Mouse (Mus musculus): ENCODE measurements around the gene Klf12.
A peak's percentile ranks its signal among the peaks of the same experiment; 100 is the strongest.

Gene Klf12

DNA sequence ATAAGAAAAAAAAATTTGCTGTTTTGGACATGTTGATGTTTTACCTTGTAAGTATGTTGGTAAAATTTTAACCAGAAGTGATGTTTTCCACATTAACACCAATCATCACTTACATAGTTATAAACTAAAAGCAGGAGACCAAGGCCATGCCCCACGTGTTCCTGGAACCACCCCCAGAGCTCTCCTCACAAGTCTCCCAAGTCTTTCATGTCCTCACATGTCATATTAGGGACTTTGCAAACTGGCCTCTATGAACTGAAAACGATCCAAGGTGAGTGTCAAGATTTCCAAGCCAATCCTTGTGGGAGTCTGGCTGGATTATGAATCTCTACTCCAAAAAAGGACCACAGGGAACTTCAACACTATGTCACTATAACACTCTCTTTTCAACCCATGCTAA, 231.6 kb downstream of the Klf12 start:
- no peak for DNase-seq (ENCODE audit: low read depth, low spot score)

DNA sequence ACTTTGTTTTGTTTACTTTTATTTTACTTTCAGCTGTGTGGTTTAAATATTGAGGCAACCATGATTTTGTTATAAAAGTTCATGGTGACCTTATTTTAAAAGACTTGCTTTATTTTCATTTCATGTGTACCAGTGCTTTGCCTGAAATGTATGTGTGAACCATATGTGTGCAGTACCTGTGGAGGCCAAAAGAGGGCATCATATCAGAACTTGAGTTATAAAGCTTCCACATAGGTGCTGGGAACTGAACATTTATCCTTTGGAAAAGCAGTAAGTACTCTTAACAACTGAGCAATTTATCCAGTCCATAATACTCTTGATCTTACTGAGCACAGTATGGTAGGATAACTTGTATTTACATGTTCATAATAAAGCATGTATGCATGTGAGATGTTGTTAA, 239.0 kb downstream of the Klf12 start:
- peak; percentile 39 for DNase-seq (ENCODE audit: low read depth, low spot score)

- DNase-seq (ENCODE audit: low read depth, low spot score), result no peak
These were observed 242.7 kb downstream of the Klf12 start for GRCm38 (mm10) chr14:100041823-100042222.

DNA sequence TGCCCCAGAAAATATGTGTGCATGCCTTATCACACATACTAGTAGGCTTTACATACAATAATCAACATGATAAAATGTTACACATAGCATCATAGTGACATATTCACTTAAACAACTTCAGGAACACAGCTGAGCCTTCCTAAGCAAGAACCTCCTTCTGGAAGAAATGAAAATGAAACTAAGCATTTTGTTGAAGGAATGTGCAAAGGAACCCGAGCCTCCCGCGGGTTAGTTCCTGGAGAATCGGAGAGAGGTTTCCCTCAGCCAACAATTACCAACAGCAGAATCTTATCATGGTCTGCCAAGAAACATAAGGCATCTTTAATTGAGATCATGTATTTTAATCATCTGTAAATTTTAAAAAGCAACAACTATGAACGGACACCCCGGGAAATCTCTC, 257.8 kb downstream of the Klf12 start:
- no peak for DNase-seq (ENCODE audit: low read depth, low spot score)

GRCm38 (mm10) chr14:100017219-100017618, 267.3 kb downstream of the Klf12 start:
- DNase-seq (ENCODE audit: low read depth, low spot score), result no peak

DNA sequence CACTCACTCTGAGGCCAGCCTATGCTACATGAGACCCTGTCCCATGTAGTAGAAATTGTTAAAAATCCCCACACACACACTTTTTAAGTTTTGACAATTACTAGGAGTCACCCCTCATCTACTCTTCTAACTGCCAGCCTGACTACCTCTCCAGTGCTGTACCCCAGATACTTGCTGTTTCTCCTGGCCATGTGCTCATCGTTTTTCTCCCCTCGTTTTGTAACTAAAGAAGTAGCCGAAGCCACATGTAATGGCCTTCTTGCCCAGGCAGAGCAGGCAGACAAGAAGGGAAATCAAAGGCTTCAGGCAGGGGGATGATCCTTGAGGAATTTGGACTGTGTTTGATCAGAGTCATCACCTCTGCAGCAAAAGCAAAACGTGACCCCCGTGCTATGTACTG, 274.0 kb downstream of the Klf12 start:
- DNase-seq (ENCODE audit: low read depth, low spot score), result no peak

DNA sequence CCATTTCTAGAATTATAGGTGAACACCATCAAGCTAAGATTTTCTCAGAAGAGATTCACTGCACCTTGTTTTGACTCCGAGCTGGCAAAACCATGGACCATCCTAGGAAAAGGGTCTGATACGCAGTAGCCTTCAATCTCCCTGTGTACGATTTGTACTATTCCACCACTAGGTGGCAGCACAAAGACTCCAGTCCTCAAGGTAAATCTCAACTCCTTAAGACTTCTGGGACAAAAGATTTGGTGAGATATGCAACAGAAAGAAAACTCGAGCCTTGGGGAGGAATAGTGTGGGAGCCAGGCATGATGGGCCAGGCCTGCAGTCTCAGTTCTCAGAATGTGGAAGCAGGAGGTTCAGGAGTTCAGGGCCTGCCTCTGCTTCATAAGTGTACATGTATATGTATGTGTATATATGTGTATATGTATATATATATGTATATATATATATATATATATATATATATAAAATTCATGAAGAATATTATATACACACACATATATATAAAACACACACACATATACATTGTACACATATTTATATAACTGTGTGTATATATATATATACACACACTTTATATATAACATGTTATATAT, 274.6 kb downstream of the Klf12 start:
- DNase-seq (ENCODE audit: low read depth, low spot score), result peak; percentile 86

- DNase-seq (ENCODE audit: low read depth, low spot score), result no peak
These were observed 301.0 kb downstream of the Klf12 start for GRCm38 (mm10) chr14:99983510-99983909.

DNA sequence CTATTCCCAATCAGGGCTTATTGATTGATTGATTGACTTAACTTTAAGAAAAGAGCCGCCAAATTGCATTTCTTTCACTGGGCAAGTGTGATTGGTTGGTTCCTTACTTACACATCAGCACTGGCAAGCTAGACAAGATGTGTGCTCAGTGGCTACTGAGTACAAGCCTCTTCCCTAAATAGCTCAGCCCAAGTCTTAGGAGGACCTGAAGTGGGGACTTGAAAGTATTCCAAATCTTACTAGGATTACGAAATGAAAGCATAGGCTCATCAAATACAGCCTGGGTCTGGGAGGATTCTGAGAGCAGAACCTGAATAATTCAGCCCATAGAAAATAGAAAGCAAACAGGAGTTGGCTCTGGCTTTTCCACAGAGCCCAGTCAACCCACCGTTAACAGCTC, 303.3 kb downstream of the Klf12 start:
- DNase-seq (ENCODE audit: low read depth, low spot score), result no peak

- no peak for DNase-seq (ENCODE audit: low read depth, low spot score)
These were observed 316.6 kb downstream of the Klf12 start for GRCm38 (mm10) chr14:99967920-99968319.

DNA sequence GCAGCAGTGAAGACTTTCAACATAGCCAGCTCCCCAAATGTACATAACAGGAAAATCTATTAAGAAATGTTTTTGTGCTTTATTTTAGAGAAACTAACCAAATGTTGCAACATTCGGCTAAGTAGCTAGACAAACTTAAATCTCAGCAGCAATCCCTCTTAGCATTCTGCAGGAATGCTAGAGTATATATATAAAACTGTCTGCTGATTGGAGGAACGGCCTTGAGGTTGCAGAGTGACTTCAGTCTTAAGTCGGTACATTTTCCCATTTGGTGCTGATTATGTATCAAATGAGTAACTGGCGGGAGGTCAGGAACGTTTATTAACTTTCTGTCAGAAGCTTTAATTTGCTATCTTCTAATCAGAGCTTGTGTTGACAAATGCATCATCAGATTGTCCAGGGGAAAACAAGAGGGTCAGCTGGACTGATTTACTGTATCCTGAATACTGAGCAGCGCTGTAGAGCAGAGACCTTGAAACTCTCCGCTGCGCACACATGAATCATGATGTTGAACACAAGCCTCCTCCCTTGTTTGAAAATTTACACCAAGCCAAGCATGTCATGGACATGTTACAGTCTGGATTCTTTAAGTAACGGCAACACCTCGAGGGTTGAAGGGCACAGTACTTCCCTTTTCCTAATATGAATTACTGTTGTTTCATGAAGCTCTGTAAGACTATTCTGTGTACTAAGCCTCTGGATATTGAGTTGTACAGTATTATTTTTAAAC, 323.8 kb downstream of the Klf12 start:
- no peak for DNase-seq (ENCODE audit: low read depth, low spot score)

DNA sequence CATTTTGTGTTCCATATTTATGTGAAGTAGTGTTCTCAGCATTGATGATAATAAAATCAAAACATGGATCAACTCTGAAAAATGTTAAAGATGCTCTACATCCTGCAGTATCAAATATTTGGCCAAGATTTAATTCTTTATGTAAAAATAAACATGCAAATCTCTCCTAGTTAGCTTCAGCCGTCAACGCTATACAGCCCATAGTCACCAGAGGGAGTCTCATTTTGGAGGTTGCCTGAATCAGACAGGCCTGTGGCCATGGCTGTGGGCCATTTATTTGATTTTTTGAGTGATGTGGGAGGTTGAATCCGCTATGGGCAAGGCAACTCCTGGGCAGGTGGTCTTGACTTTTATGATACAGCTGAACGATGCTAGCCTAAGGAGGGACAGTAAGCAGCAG, 329.3 kb downstream of the Klf12 start:
- no peak for DNase-seq (ENCODE audit: low read depth, low spot score)

DNA sequence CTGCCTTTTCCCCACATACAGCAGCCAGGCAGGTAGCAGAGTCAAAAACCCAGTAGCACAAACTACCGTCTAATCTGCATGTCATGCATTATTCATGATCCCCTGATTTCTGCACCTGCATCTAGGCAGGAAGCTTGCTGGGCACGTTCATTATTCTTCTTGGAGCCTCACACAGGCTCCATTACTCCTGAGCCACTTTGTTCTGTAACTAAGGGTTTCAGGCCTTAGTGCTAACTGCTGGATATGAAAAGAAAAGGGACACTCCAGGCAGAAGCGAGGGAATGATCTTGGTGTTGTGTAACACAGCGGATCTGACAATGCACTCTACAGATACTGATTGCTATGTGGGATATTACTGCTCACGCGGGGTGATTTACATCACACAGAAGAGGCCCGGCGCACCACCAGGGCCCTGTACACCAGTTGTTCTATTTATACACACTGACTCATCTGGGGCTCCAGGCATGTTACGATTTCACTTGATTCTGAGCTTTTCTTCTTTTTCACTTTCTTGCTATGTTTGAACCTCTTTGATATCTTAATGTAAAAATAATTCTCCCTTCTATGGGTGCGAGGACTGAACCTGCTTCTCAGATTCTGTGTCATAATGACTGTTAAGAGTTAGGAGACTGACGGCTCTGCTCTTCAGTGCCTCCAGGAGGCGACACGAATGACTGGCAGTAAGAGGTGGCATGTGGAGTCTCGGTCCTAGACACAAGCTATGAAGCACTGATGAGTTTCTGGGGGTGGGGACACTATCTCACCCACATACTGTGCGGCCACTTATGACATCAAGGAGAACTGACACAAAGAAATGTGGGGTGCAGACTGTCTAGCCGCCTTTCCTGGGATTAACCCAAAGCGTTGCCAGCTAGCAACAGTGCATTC, 340.0 kb downstream of the Klf12 start:
- DNase-seq (ENCODE audit: low read depth, low spot score), result peak; percentile 40

GRCm38 (mm10) chr14:99943156-99943555, 341.3 kb downstream of the Klf12 start:
- DNase-seq (ENCODE audit: low read depth, low spot score), result peak; percentile 35

- DNase-seq (ENCODE audit: low read depth, low spot score), result no peak
These were observed 351.0 kb downstream of the Klf12 start for GRCm38 (mm10) chr14:99933456-99933855.

DNA sequence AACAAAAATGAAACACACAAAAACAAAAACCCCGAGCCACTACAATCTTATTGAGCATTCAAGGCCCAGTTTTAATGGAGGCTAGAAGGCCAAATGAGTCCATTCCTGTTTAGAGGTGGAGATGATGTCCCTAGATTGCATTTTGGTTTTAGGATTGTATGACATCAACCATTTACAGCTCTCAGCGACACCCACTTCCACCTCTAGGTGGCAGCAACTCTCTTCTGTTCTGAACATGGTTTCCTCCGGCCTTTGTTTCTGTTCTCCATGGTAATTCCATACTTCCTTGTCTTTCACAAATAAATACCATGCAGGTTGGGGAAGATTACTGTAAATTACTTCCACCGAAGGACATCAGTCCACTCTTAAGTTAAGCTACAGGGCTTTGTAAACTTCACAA, 352.6 kb downstream of the Klf12 start:
- peak; percentile 63 for DNase-seq (ENCODE audit: low read depth, low spot score)

GRCm38 (mm10) chr14:99911912-99912311, 372.6 kb downstream of the Klf12 start:
- DNase-seq (ENCODE audit: low read depth, low spot score), result no peak

- DNase-seq (ENCODE audit: low read depth, low spot score), result no peak
These were observed 373.6 kb downstream of the Klf12 start for GRCm38 (mm10) chr14:99910876-99911275.

GRCm38 (mm10) chr14:99900902-99901301, 383.6 kb downstream of the Klf12 start:
- no peak for DNase-seq (ENCODE audit: low read depth, low spot score)

DNA sequence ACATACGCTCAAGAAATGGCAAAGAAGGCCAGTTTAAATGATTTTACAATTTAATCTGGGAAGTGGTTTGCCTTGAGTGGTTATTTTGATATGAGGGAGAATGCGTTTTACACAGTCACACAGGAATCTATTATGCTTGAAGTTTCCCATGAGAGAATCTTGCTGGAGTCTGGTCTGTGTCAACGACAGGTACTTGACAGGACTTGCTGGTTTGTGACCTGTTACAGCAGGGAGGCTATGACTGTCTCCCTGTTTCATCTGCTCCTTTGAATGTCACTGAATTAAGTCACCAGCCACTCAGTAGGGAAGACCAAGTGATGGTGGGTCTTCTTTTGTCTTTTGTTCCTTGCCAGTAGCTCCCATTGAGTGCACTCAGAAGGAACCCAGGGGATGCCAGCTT, 385.6 kb downstream of the Klf12 start:
- no peak for DNase-seq (ENCODE audit: low read depth, low spot score)

GRCm38 (mm10) chr14:99894708-99895383, 389.6 kb downstream of the Klf12 start:
- peak; percentile 74 for DNase-seq (ENCODE audit: low read depth, low spot score)

DNA sequence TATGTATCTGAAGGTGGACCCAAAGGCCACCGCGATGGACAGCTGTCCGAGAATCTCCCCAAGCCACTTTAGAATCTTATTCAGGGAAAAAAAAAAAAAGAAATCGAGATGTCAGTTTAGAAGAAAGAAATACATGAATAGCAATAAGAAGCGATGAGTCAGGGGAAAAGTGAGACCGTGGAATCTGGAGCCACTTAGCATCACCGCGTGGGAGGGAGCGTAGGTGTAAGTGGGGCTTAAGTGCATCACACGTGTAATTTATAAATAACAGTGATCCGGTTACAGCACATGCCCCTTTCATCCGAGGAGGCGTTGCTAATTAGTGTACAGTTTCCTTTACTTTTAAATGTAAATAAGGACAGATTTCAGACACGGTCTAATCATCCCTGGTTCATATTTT, 390.4 kb downstream of the Klf12 start:
- no peak for DNase-seq (ENCODE audit: low read depth, low spot score)
